Mouse (Mus musculus) lung, adult 2 months (tissue): ENCODE measurements at regions not wholly inside any gene's neighbourhood (a gene's known extent, or its start where the extent isn't known, plus 50 kb on each side); places are given as distances from the start of the nearest gene placed in this dataset.

ENCODE experiments used
- CTCF ChIP-seq: fragments of 200-500 bp; IDR thresholded peaks from 2 replicates; pipeline ENCODE4 v1.5.1; 2011; ENCODE audit warnings: mild to moderate bottlenecking, low read length, control low read depth; ENCODE audit not compliant: insufficient read depth
- POLR2A ChIP-seq: fragments of 200-500 bp; IDR thresholded peaks from 2 replicates; pipeline ENCODE4 v1.6.1; 2011; ENCODE audit warnings: low read depth, mild to moderate bottlenecking, control low read depth, low read length, borderline replicate concordance; ENCODE audit errors: extremely low read depth

DNA sequence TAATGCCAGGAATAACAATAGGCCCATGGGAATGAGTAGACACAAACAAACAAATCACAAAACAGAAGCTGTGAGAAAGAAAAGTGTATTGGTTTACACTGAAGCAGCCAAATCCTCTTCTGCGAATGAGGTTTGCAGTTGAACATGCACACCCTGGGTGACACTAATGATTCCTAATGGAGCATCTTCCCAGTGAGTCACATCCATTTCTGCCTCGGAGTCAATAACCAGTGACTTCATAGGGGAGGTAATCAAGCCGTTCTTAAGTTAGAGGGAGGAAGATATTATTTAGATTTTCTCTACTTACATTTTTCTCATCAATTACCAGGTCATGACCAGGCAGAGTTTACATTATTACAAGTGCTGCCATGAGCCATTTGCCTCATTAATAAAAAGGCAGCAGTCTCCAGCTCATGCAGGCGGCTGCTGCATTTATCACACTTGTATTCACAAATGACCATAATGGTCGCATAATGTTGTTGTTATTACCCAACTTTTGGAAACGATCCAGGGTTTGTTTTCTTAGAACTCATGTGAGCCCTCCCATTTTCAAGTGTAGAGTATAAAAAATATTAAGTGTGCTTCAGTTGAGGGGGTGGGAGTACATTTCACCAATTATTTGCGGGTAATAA lies 112.6 kb upstream of the B3gat2 start:
- TF ChIP-seq CTCF, result no peak
- no peak for TF ChIP-seq POLR2A
